Mouse (Mus musculus) layer of hippocampus, postnatal 10 days (tissue): ENCODE results near the gene Lrrc66. TPM values are rescaled to one million over a fixed set of nuclear protein-coding genes. Genes with fewer than 3 reads are reported as not detected.
A peak's percentile ranks its signal among the peaks of the same experiment; 100 is the strongest.

Experiments
- DNase-seq, 2 experiments: peaks; one replicate each; pipeline ENCODE4 v3.0.0; 2021; ENCODE audit warnings: low spot score in 2 of 2
- long read RNA-seq: library from polyadenylated mRNA; stranded (forward); transcript quantifications from one replicate; pipeline ENCODE4 v2.0.0, GENCODE M21; 2023
- total RNA-seq, 2 experiments: library from RNA; stranded (reverse); gene quantifications; 2 replicates each; pipeline ENCODE4 v1.2.3; 2021

Lrrc66 gene
- 1 to 10 TPM in 1 of 2 experiments, not detected in 1; 1.2 TPM for total RNA-seq
- long read RNA-seq = 0 reads

- DNase-seq = no peak
Measured at GRCm38 (mm10) chr5:73632291-73632690, at the start of gene Lrrc66. TSS of gene Lrrc66 (minus strand) at chr5:73632526.

DNA sequence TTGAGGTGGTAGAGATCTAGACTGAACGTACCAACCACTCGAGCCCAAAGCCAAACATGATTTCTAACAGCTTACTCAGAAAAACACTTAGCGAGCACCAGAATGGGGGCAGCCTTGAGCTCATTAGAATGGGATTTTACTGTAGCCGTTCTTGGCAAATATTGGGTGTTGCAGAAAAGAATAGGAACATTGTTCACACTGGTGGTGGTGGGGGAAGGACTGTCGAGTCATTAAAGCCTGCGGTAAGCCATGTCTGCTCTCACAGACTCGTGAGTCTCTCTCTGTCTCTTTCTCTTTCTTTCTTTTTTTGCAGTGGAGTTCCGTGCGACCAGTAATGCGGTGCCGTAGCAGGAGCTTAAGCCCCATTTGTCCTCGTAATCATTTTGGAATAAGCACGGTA lies 44.3 kb upstream of the Lrrc66 start:
- peak; percentile 14 to 32 for DNase-seq

GRCm38 (mm10) chr5:73675604-73676003 lies 43.3 kb upstream of the Lrrc66 start:
- no peak for DNase-seq

DNA sequence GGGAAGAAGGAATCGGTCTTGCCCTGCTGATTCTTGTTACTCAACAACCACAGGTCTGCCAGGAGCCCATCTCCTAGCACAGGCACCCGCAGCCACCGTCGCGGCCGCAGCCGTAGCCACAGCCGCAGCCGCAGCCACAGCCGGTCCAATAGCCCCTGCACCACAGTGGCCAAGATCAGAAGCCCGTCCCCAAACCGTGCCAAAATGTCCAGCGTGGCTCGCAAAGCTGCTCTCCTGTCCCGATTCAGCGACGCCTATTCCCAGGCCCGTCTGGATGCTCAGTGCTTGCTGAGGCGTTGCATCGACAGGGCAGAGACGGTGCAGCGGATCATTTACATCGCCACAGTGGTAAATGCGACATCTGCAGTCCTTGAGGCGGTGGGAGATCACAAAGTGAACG lies 37.1 kb upstream of the Lrrc66 start:
- no peak for DNase-seq

- DNase-seq = no peak
Measured at GRCm38 (mm10) chr5:73667877-73668276, 35.6 kb upstream of the Lrrc66 start.

GRCm38 (mm10) chr5:73666695-73667094 lies 34.4 kb upstream of the Lrrc66 start:
- no peak for DNase-seq

- no peak for DNase-seq
Measured at GRCm38 (mm10) chr5:73651855-73652201, 19.5 kb upstream of the Lrrc66 start.

- DNase-seq = peak in 1 of 2 experiments; percentile 20
Measured at GRCm38 (mm10) chr5:73651061-73651854, 18.9 kb upstream of the Lrrc66 start, which contains the start of gene Spata18. TSS of gene Spata18 (plus strand) at chr5:73651379.

DNA sequence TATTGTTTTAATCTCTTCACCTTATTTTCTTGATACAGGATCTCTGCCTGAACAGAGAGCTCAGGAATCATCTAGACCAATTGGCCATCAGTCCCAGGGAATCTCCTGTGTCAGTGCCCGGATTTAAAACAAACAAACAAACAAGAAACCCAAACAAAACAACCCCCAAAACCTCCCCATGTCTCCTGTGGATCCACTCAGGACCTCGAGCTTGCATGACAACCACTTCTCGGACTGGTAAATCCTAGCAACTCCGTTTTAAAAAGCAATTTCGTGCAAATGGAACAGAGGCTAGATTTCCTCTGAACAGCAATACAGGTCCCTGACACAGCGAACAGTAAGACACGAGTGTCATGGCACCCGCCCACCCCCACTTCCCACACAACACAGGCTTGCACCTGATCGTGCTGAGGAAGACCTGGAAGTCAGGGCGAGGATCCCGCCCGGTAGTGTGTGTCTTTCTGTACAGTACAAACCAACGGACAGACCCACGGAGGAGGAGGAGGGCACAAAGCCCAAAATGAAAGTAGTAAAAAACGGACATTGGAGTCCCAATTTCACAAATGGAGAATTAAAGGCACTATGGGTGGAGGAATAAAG lies 18.1 kb upstream of the Lrrc66 start:
- no peak for DNase-seq

GRCm38 (mm10) chr5:73647261-73647900 lies 15.1 kb upstream of the Lrrc66 start, which contains the start of gene Sgcb:
TSS of gene Sgcb (minus strand) at chr5:73647790.
- DNase-seq = peak; percentile 78 to 88

- peak; percentile 50 to 53 for DNase-seq
Measured at GRCm38 (mm10) chr5:73642091-73642490, 9.8 kb upstream of the Lrrc66 start.

DNA sequence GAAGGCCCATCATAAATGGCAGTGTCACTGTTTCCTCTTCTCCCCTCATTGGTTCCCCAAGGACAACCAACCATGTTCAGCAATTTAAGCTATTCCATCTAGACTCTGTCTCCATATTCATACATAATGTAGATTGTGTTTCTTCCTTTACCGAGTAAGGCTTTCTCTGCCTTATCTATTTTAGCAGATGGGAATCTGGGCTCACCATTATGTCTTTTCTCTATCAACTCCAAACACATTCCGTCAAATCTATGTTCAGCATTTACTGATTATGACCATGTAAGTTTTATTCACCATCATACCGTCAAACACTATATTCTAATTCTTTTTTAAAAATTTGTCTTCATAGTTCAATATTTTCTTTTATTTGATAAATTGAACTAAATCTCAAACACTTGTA lies 8.7 kb upstream of the Lrrc66 start:
- DNase-seq = no peak

- DNase-seq = peak; percentile 16 to 31
Measured at GRCm38 (mm10) chr5:73637337-73638107, 5.2 kb upstream of the Lrrc66 start.

GRCm38 (mm10) chr5:73633141-73633540 lies 815 bp upstream of the Lrrc66 start:
- DNase-seq = peak; percentile 85 to 88

- no peak for DNase-seq
Measured at GRCm38 (mm10) chr5:73631001-73631558, 1.2 kb downstream of the Lrrc66 start.

- no peak for DNase-seq
Measured at GRCm38 (mm10) chr5:73630141-73630540, 2.2 kb downstream of the Lrrc66 start.

DNA sequence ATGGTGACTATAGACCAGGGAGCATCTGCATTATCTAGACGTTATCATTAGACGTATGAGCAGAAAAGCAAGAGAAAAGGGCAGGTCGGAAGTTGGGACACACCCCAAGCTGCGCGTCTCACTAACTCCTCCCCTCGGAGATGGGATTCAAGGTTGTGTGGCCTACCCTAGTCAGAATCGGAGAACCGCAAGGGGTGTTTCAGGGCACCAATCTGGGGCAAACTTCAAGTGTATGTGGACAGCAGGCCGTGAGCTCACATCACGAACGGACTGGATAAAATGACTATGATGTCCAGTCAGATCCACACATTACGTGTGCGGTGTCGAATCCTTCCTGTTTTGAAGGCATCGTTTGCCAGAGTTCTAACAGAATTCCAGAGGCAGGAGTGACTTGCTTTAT lies 4.3 kb downstream of the Lrrc66 start:
- DNase-seq = no peak

- DNase-seq = no peak
Measured at GRCm38 (mm10) chr5:73627559-73627958, 4.8 kb downstream of the Lrrc66 start.

- DNase-seq = no peak
Measured at GRCm38 (mm10) chr5:73626842-73627241, 5.5 kb downstream of the Lrrc66 start.

DNA sequence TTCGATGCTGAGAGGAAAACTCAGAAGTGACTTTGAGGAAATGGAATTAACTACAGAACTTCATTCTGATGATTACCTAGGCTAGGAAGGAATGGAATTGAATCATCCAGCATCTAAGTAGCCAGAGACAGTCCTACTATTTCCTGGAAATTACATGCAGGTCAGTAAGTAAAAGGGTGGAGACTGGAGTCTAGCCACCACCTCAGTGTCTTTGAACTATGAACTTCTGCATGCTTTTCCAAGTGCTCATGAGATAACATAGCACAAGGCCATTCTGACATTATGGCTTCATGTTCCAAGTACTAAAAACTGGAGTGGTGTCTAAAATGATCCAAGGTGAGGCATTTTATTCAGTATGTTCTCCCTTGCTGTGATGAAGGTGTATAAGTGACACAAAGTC lies 6.8 kb downstream of the Lrrc66 start:
- no peak for DNase-seq

GRCm38 (mm10) chr5:73618969-73619368 lies 13.4 kb downstream of the Lrrc66 start:
- DNase-seq = no peak
